Mouse (Mus musculus) brain, embryonic 14.5 days (tissue): ENCODE results near the gene Ccdc62.

Experiments used
- CTCF ChIP-seq: fragments of 200-500 bp; IDR thresholded peaks from 2 replicates; pipeline ENCODE4 v1.5.1; 2012; ENCODE audit warnings: inconsistent platforms, mild to moderate bottlenecking, moderate library complexity, borderline replicate concordance; ENCODE audit not compliant: insufficient read depth, insufficient read length; ENCODE audit errors: extremely low read depth
- POLR2A ChIP-seq: fragments of 200-500 bp; IDR thresholded peaks from 2 replicates; pipeline ENCODE4 v1.6.1; 2012; ENCODE audit warnings: mild to moderate bottlenecking, inconsistent platforms, borderline replicate concordance; ENCODE audit not compliant: poor library complexity, insufficient read depth, insufficient read length, severe bottlenecking; ENCODE audit errors: extremely low read depth

DNA sequence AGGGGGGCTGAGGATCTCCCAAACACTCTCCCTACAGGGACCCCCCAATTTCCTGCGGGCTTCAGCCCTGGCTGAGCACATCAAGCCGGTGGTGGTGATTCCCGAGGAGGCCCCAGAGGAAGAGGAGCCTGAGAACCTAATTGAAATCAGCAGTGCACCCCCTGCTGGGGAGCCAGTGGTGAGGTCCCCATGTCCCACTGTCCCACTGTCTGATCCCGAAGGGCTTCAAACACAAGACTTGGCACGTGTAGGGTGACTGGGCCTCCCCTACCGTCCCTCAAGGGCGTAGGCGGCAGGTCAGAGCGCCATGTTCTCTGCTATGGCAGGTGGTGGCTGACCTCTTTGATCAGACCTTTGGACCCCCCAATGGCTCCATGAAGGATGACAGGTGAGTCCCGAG is 65.7 kb downstream of the Ccdc62 start:
- no peak for TF ChIP-seq CTCF
- no peak for TF ChIP-seq POLR2A
